Mouse (Mus musculus) liver, embryonic 12.5 days (tissue): ENCODE measurements around the gene Ehmt2. TPM values are rescaled to one million over a fixed set of nuclear protein-coding genes. Genes with fewer than 3 reads are reported as not detected.
"Not testable (repeated sequence)": the region's sequence is repeated elsewhere in the genome, so short reads cannot be mapped to it uniquely, and the experiment has no call there.

Experiments used
- ATAC-seq: fragments of 200-750 bp; cut with Nextera tagmentation; 2 replicates; pipeline ENCODE4 v1.8.0; 2017; ENCODE audit warnings: moderate number of reproducible peaks, mild to moderate bottlenecking, moderate library complexity
- H3K27ac ChIP-seq: fragments of 300-500 bp; sonication (generic); 2 replicates; pipeline ENCODE4 v1.5.1; 2016; ENCODE audit warnings: mild to moderate bottlenecking
- H3K27me3 ChIP-seq: fragments of 300-500 bp; sonication (generic); replicated peaks from 2 replicates; pipeline ENCODE4 v1.6.1; 2016; ENCODE audit warnings: mild to moderate bottlenecking, moderate library complexity
- H3K36me3 ChIP-seq: fragments of 300-500 bp; sonication (generic); 2 replicates; pipeline ENCODE4 v1.6.1; 2016; ENCODE audit warnings: mild to moderate bottlenecking, moderate library complexity
- H3K4me1 ChIP-seq: fragments of 300-500 bp; sonication (generic); 2 replicates; pipeline ENCODE4 v1.6.1; 2016
- H3K4me2 ChIP-seq: fragments of 300-500 bp; sonication (generic); 2 replicates; pipeline ENCODE4 v1.6.1; 2016; ENCODE audit warnings: mild to moderate bottlenecking, moderate library complexity
- H3K4me3 ChIP-seq: fragments of 300-500 bp; sonication (generic); 2 replicates; pipeline ENCODE4 v1.5.1; 2016; ENCODE audit warnings: mild to moderate bottlenecking, moderate library complexity
- H3K9ac ChIP-seq: fragments of 300-500 bp; sonication (generic); 2 replicates; pipeline ENCODE4 v1.6.1; 2016; ENCODE audit warnings: mild to moderate bottlenecking, moderate library complexity
- H3K9me3 ChIP-seq: fragments of 300-500 bp; sonication (generic); replicated peaks from 2 replicates; pipeline ENCODE4 v1.6.1; 2016; ENCODE audit warnings: mild to moderate bottlenecking, moderate library complexity
- WGBS: fragments of 180-500 bp; shearing (Covaris S2); methylation state at CpG from one replicate; pipeline ENCODE4 v1.1.7; 2016; ENCODE audit not compliant: insufficient replicate concordance; 5-methylcytosine and 5-hydroxymethylcytosine counted together
- polyA plus RNA-seq: library from polyadenylated mRNA; unstranded; fragments of >200 nt; fragmentation: Nextera tagmentation; extraction: Ambion mirVana; gene quantifications from 2 replicates; pipeline ENCODE4 v1.2.1, GENCODE M21; 2016

Gene Ehmt2
- polyA plus RNA-seq, 1 experiment from 2014 or later: 32.8 TPM

DNA sequence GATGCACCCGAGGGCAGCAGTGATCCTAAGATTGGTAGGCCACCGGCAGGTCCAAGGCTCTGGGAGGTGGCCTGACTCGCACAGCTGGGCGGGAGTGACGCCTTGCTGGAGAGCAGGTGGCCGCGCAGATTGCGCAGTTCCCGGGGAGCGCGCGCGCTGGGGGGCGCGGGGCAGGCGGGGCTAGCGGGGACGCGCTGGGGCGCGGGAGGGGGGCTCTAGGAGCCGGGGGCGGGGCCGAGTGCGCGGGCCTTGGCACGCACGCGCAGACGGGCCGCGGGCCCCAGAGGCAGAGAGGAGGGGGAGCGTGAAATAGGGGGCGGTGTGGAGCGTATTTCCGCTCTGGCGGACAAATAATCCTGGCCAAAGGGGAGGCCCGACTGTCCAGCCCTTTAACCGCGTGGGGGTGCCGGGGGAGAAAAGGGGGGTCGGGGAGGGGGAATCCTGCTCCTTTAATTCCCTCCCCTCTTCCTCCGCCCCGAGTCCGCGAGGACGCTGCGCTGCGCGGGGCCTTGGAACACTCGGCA is 4.1 kb upstream of the Ehmt2 start:
- peak overlapping the region; percentile 90 for H3K27ac ChIP-seq
- under 1% methylated on average over 18 of the region's 51 CpGs for WGBS
- H3K36me3 ChIP-seq: peaks cover 14% of the 10 kb centered on the region
- H3K9me3 ChIP-seq: no peaks in the 10 kb centered on the region
- H3K4me1 ChIP-seq: peaks cover 60% of the 10 kb centered on the region
- H3K4me2 ChIP-seq: peak overlapping the region; percentile 100
- peak overlapping the region; percentile 91 for H3K9ac ChIP-seq
- no peaks in the 10 kb centered on the region for H3K27me3 ChIP-seq
- peak overlapping the region; percentile 80 for H3K4me3 ChIP-seq
- peak; percentile 85 for ATAC-seq

DNA sequence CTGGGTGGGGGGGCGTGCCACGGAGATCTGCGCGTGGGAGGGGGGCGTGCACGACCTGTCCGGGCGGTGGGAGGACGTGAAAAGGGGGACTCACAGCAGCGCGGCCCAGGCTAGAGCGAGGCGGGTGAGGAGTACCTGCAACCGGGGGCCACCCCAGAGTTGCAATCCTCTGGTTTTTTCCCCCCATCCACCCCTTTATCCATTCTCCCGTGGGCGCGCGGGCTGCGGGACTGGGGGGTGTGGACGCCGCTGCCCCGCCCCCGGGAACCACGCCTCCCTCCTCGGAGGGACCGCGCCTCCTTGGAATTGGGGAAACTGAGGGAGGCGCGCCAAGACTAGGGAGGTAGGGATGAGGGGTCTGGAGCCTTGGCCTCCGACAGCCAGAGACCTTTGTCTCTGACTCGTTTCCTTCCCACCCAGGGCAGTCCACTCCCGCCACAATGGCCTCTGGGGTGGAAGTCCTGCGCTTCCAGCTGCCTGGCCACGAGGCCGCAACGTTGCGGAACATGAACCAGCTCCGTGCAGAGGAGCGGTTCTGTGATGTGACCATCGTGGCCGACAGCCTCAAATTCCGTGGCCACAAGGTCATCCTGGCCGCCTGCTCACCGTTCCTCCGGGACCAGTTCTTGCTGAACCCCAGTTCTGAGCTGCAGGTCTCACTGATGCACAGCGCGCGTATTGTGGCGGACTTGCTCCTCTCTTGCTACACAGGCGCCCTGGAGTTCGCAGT is 3.3 kb upstream of the Ehmt2 start:
- Histone ChIP-seq H3K9ac (peak overlapping the region; percentile 91), H3K4me1 (peaks cover 66% of the 10 kb centered on the region), H3K9me3 (no peaks in the 10 kb centered on the region), H3K27me3 (no peaks in the 10 kb centered on the region), H3K4me2 (peak overlapping the region; percentile 100), H3K4me3 (peak overlapping the region; percentile 80), H3K27ac (peak overlapping the region; percentile 90), H3K36me3 (peaks cover 14% of the 10 kb centered on the region)
- WGBS: 16% methylated on average over 48 of the region's 51 CpGs
- no peak for ATAC-seq

DNA sequence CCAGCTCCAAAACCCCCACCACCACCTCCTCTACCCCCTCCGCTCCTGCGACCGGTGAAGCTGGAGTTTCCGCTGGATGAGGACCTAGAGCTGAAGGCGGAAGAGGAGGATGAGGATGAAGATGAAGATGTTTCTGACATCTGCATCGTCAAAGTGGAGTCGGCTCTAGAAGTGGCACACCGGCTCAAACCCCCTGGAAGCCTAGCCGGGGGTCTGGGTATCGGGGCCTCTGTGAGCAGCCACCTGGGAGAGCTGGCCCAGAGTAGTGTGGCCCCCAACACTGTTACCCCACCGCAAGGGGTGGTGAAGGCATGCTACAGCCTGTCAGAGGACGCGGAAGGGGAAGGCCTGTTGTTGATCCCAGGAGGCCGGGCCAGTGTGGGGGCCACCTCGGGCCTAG is 2.5 kb upstream of the Ehmt2 start:
- WGBS: 89% methylated on average over 15 of the region's 15 CpGs
- H3K27ac ChIP-seq: peak overlapping the region; percentile 90

DNA sequence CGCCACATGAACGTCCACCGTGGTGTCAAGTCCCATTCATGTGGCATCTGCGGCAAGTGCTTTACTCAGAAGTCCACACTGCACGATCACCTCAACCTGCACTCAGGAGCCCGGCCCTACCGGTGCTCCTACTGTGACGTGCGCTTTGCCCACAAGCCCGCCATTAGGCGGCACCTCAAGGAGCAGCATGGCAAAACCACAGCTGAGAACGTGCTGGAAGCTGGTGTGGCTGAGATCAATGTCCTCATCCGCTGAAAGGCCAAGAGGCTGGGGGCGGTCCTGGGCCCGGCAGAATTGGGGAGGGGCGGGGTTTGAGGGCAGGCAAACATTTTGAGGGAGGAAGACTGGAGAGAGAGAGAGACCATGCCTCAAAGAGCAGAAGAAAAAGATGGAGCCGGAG is 1.9 kb upstream of the Ehmt2 start:
- Histone ChIP-seq H3K36me3 (peaks cover 18% of the 10 kb centered on the region), H3K4me1 (peaks cover 73% of the 10 kb centered on the region), H3K4me3 (no peak overlapping the region), H3K27ac (no peak overlapping the region; the same call in 1 of the 2 replicates), H3K9me3 (no peaks in the 10 kb centered on the region), H3K4me2 (peak overlapping the region; percentile 100), H3K9ac (no peak overlapping the region), H3K27me3 (no peaks in the 10 kb centered on the region)
- ATAC-seq: no peak
- WGBS: 71% methylated on average over 17 of the region's 17 CpGs

More for the DNA sequence above, 2.5 kb upstream of the Ehmt2 start:
- H3K9ac ChIP-seq: no peak overlapping the region; the same call in 1 of the 2 replicates
- H3K9me3 ChIP-seq: no peaks in the 10 kb centered on the region
- H3K4me1 ChIP-seq: peaks cover 73% of the 10 kb centered on the region
- H3K27me3 ChIP-seq: no peaks in the 10 kb centered on the region
- no peak for ATAC-seq
- peaks cover 14% of the 10 kb centered on the region for H3K36me3 ChIP-seq
- H3K4me3 ChIP-seq: 0 out of 2 replicates have a peak overlapping the region, but pooled peaks have one; percentile 80
- peak overlapping the region; percentile 100 for H3K4me2 ChIP-seq

DNA sequence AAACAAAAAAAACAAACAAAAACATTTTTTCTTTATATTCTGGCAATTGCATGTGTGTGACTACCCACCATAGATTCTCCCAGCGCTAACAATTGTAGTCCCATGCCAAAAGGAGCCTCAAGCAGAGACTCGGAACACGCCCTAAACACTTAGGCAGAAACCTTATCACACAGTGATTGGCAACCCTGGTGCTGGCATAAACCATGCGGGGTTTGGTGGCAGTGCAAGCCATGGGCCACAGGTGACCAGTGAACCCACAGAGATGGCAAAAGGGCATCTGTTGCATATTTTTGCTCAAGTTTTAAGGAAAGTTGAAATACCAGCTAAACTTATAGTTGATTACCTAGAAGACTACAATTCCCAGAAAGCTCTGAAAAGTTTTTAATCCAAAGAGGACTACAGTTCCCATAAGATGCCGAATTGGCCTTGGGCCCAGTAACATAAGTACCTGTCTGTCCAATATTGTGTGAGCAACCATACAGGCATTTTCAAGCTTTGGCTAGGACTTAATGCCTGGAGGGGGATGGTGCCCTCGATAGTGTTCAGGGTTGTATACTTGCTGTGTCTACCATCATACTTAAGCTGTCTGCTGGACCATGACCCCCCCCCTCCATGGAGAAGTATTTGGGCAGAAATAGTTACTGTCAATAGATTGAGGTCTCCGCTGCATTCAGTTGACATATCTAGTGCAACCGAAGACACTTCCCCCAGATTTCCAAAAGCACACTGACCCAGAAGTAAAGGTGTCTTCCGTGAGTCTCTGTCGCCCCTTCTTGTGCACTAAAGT is 703 bp upstream of the Ehmt2 start:
- peak overlapping the region; percentile 87 for H3K4me3 ChIP-seq
- ATAC-seq: no peak
- H3K4me2 ChIP-seq: peak overlapping the region; percentile 100
- H3K9ac ChIP-seq: peak overlapping the region; percentile 93
- peak overlapping the region; percentile 88 for H3K27ac ChIP-seq
- no peaks in the 10 kb centered on the region for H3K9me3 ChIP-seq
- peaks cover 26% of the 10 kb centered on the region for H3K36me3 ChIP-seq
- WGBS: 7% methylated on average over 10 of the region's 10 CpGs
- H3K27me3 ChIP-seq: no peaks in the 10 kb centered on the region
- H3K4me1 ChIP-seq: peaks cover 73% of the 10 kb centered on the region

DNA sequence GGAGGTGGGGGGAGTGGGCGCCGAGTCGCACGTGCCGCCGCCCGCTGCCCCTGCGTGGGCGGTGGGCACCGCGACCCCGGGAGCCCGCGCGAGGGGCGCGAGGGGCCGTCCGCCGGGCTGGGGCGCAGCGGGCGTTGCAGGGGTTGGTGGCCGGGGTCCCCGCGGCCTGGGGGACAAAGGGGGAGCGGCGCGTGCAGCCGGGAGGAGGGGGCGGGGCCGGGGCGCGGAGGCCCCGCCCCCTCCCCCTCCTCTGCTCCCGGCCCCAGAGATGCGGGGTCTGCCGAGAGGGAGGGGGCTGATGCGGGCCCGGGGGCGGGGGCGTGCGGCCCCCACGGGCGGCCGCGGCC is 410 bp downstream of the Ehmt2 start:
- H3K4me2 ChIP-seq: peak overlapping the region; percentile 100
- ATAC-seq: no peak
- peak overlapping the region; percentile 93 for H3K9ac ChIP-seq
- peaks cover 37% of the 10 kb centered on the region for H3K36me3 ChIP-seq
- no peaks in the 10 kb centered on the region for H3K9me3 ChIP-seq
- peak overlapping the region; percentile 88 for H3K27ac ChIP-seq
- no peaks in the 10 kb centered on the region for H3K27me3 ChIP-seq
- peak overlapping the region; percentile 87 for H3K4me3 ChIP-seq
- H3K4me1 ChIP-seq: peaks cover 68% of the 10 kb centered on the region
- WGBS: 1% methylated on average over 31 of the region's 47 CpGs

DNA sequence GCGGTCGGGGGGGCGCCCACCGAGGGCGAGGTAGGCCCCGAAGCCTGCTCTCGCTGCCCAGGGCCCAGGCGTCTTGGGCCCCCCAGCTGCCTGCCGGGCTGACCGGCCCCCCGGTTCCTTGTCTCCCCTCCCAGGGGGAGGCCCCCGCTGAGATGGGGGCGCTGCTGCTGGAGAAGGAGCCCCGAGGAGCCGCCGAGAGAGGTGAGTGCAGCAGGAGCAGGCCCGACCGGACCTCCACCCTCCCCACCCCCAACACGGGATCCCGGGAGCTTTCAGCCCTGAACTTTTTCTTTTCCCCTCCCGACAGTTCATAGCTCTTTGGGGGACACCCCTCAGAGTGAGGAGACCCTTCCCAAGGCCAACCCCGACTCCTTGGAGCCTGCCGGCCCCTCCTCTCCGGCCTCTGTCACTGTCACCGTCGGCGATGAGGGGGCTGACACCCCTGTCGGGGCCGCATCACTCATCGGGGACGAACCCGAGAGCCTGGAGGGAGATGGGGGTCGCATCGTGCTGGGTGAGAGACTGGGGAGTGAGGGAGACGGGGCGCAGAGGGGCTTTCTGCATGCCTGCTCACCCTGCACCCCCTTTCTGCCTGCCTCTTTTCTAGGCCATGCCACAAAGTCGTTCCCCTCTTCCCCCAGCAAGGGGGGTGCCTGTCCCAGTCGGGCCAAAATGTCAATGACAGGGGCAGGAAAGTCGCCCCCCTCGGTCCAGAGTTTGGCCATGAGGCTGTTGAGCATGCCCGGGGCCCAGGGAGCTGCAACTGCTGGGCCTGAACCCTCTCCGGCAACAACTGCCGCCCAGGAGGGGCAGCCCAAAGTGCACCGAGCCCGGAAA is 1.0 kb downstream of the Ehmt2 start:
- Histone ChIP-seq H3K27ac (peak overlapping the region; percentile 88), H3K4me3 (peak overlapping the region; percentile 87), H3K9ac (peak overlapping the region; percentile 93), H3K9me3 (no peaks in the 10 kb centered on the region), H3K27me3 (no peaks in the 10 kb centered on the region), H3K36me3 (peaks cover 43% of the 10 kb centered on the region), H3K4me1 (peaks cover 63% of the 10 kb centered on the region), H3K4me2 (peak overlapping the region; percentile 100)
- WGBS: 3% methylated on average over 42 of the region's 45 CpGs
- ATAC-seq: peak; percentile 7; the same call in 1 of the 2 replicates

DNA sequence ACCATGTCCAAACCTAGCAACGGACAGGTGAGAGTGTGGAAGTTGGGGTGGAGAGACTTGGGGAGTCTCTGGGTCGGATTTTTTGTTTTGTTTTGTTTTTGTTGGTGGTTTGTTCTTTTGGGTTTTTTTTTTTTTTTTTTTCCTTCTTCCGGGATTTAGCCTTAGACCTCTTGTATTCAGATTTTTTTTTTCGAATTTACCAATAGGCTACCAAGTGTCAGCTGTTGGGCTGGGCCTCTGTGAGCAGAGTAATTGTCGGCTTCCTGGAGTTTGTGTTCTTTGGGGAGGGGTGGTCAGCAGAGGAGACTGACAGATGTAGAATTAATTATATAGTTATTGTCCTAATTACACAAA is 1.6 kb downstream of the Ehmt2 start:
- H3K4me3 ChIP-seq: peak overlapping the region; percentile 87
- H3K9ac ChIP-seq: peak overlapping the region; percentile 93
- no peaks in the 10 kb centered on the region for H3K9me3 ChIP-seq
- ATAC-seq: no peak
- H3K4me1 ChIP-seq: peaks cover 57% of the 10 kb centered on the region
- H3K36me3 ChIP-seq: peaks cover 49% of the 10 kb centered on the region
- peak overlapping the region; percentile 100 for H3K4me2 ChIP-seq
- H3K27ac ChIP-seq: peak overlapping the region; percentile 88
- H3K27me3 ChIP-seq: no peaks in the 10 kb centered on the region
- WGBS: 3% methylated on average over 5 of the region's 5 CpGs

DNA sequence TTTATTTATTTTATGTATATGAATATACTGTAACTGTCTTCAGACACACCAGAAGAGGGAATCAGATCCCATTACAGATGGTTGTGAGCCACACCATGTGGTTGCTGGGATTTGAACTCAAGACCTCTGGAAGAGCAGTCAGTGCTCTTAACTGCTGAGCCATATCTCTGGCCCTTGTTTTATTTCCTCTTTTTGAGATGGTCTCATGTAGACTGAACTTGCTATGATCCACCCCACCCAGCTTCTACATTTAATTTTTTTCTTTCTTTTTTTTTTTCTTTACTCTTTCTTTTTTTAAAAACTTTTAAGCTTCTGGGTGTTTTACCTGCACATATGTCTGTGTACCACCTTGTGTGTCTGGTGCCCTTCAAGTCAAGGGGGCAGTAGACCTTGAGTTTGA is 2.6 kb downstream of the Ehmt2 start:
- peak overlapping the region; percentile 100; the same call in 1 of the 2 replicates for H3K4me2 ChIP-seq
- H3K27me3 ChIP-seq, H3K27ac ChIP-seq, H3K9me3 ChIP-seq, H3K9ac ChIP-seq, H3K4me3 ChIP-seq, ATAC-seq: not testable (repeated sequence)
- peaks cover 53% of the 10 kb centered on the region for H3K36me3 ChIP-seq
- H3K4me1 ChIP-seq: peaks cover 48% of the 10 kb centered on the region

DNA sequence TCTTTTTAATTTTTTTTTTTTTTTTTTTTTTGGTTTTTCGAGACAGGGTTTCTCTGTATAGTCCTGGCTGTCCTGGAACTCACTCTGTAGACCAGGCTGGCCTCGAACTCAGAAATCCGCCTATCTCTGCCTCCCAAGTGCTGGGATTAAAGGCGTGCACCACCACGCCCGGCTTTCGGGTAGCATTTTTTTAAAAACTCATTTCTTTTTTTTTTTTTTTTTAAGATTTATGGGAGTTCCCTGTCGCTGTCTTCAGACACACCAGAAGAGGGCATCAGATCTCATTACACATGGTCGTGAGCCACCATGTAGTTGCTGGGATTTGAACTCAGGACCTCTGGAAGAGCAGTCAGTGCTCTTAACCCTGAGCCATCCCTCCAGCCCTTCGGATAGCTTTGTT is 3.7 kb downstream of the Ehmt2 start:
- not testable (repeated sequence) for ATAC-seq, H3K27ac ChIP-seq, H3K9me3 ChIP-seq, H3K4me3 ChIP-seq, H3K4me2 ChIP-seq, H3K27me3 ChIP-seq, H3K9ac ChIP-seq
- WGBS: 80% methylated on average over 7 of the region's 10 CpGs
- Histone ChIP-seq H3K4me1 (peaks cover 37% of the 10 kb centered on the region), H3K36me3 (peaks cover 56% of the 10 kb centered on the region)

DNA sequence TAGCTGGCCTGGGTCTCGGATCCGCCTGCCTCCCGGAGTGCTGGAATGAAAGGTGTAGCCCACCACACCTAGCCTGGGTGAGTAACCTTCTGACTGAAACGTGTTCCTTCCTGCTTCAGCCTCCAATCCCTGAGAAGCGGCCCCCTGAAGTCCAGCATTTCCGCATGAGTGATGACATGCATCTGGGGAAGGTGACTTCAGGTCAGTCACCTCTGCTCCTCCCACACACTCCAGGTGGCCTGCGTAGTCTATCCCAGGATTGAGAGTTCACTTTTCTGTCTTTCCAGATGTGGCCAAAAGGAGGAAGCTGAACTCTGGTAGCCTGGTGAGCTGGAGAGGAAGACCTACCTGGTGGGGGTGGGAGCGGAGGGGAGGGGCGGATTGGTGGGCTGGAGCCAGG is 4.6 kb downstream of the Ehmt2 start:
- no peak overlapping the region for H3K4me2 ChIP-seq
- no peak overlapping the region for H3K9ac ChIP-seq
- WGBS: 87% methylated on average over 9 of the region's 9 CpGs
- peaks cover 27% of the 10 kb centered on the region for H3K4me1 ChIP-seq
- no peak for ATAC-seq
- peaks cover 66% of the 10 kb centered on the region for H3K36me3 ChIP-seq
- no peak overlapping the region for H3K27ac ChIP-seq
- no peaks in the 10 kb centered on the region for H3K27me3 ChIP-seq
- no peaks in the 10 kb centered on the region for H3K9me3 ChIP-seq
- H3K4me3 ChIP-seq: no peak overlapping the region
